Mouse (Mus musculus) thymus, adult 2 months (tissue): ENCODE measurements around the gene Ctbp2. TPM values are rescaled to one million over a fixed set of nuclear protein-coding genes. Genes with fewer than 3 reads are reported as not detected.

Experiments
- DNase-seq: peaks from one replicate; pipeline ENCODE4 v3.0.0; 2021
- H3K27ac ChIP-seq: fragments of 200-500 bp; 2 replicates; pipeline ENCODE4 v1.5.1; 2012; ENCODE audit warnings: low read length, control low read depth; ENCODE audit not compliant: control insufficient read depth, insufficient read depth
- H3K27me3 ChIP-seq: fragments of 200-500 bp; 2 replicates; pipeline ENCODE4 v1.6.1; 2012; ENCODE audit warnings: mild to moderate bottlenecking, low read length, moderate library complexity, mixed read lengths; ENCODE audit not compliant: control insufficient read depth, insufficient read depth
- H3K36me3 ChIP-seq: fragments of 200-500 bp; 2 replicates; pipeline ENCODE4 v1.6.1; 2012; ENCODE audit warnings: mild to moderate bottlenecking, low read length, moderate library complexity; ENCODE audit not compliant: control insufficient read depth, insufficient read depth
- H3K4me1 ChIP-seq: fragments of 200-500 bp; replicated peaks from 2 replicates; pipeline ENCODE4 v1.6.1; 2012; ENCODE audit warnings: low read length; ENCODE audit not compliant: control insufficient read depth, insufficient read depth
- H3K4me3 ChIP-seq: fragments of 200-500 bp; 2 replicates; pipeline ENCODE4 v1.5.1; 2012; ENCODE audit warnings: mild to moderate bottlenecking, low read length, control low read depth, moderate library complexity; ENCODE audit not compliant: control insufficient read depth, insufficient read depth
- CTCF ChIP-seq: fragments of 200-500 bp; IDR thresholded peaks from 2 replicates; pipeline ENCODE4 v1.5.1; 2012; ENCODE audit warnings: mild to moderate bottlenecking, control low read depth, low read length, moderate library complexity, borderline replicate concordance; ENCODE audit not compliant: control insufficient read depth, poor library complexity, insufficient read depth; ENCODE audit errors: extremely low read depth
- POLR2A ChIP-seq: fragments of 200-500 bp; IDR thresholded peaks from 2 replicates; pipeline ENCODE4 v1.6.1; 2012; ENCODE audit warnings: mild to moderate bottlenecking, low read length, control low read depth, moderate library complexity; ENCODE audit not compliant: control insufficient read depth, poor library complexity, insufficient read depth; ENCODE audit errors: extremely low read depth
- WGBS: fragments of 180-500 bp; shearing (Covaris S2); methylation state at CpG from one replicate; pipeline ENCODE4 v1.1.7; 2018; 5-methylcytosine and 5-hydroxymethylcytosine counted together
- polyA plus RNA-seq: library from polyadenylated mRNA; depleted of rRNA; stranded (reverse); fragments of >200 nt; gene quantifications from 2 replicates; pipeline ENCODE4 v1.2.3, GENCODE M21; 2012

Ctbp2 gene
- polyA plus RNA-seq, 1 experiment = 14.0 TPM

GRCm38 (mm10) chr7:133037618-133038017, 86.5 kb downstream of the Ctbp2 start:
- no peaks in the 10 kb centered on the region for H3K27me3 ChIP-seq
- no peak overlapping the region for H3K27ac ChIP-seq
- DNase-seq = no peak
- no peaks in the 10 kb centered on the region for H3K36me3 ChIP-seq
- TF ChIP-seq CTCF (no peak), POLR2A (no peak)
- 80% methylated on average over 4 of the region's 4 CpGs for WGBS
- H3K4me1 ChIP-seq = no peaks in the 10 kb centered on the region
- no peak overlapping the region for H3K4me3 ChIP-seq

DNA sequence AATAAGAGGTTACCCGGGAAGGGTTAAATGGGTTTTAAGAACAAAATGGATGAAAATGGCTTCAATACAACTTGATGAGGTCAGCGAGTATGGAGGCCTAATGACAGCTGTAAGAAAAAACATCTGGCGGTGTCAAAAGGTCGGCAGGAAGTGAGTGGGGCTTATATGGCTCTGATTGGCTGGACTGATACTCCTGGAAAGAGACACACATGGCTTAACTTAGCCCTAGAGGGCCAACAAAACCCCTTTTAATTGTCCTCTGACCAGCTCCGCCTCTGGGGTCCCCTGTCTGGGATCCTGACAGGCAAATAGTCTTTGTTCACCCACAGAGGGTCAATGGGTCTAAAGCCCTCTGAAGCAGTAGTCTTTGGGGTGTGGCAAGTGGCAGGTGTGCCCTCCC, 86.9 kb downstream of the Ctbp2 start:
- H3K4me3 ChIP-seq = no peak overlapping the region
- no peak overlapping the region for H3K27ac ChIP-seq
- DNase-seq = no peak
- no peaks in the 10 kb centered on the region for H3K4me1 ChIP-seq
- TF ChIP-seq CTCF = no peak
- no peak for TF ChIP-seq POLR2A
- WGBS = 86% methylated on average over 5 of the region's 5 CpGs
- H3K27me3 ChIP-seq = no peaks in the 10 kb centered on the region
- no peaks in the 10 kb centered on the region for H3K36me3 ChIP-seq

DNA sequence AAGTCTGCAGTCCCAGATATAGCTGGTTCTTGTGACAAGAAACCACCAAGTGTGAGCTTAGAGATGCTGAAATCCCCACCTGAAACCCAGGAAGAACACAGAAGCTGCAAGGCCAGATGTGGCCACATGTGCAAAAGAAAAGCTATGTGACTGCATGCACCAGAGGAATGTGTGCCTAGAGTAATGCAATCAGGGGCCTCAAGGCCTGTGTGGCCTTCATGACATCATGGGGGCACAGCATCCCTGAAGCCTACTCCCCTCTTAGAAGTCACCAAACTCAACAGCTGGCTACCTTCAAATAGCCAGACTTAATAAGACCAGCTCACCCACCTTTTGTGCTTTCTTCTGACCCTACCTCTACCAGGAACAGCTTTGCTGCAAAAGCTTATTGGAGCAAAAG, 88.3 kb downstream of the Ctbp2 start:
- H3K4me1 ChIP-seq = no peaks in the 10 kb centered on the region
- no peak overlapping the region for H3K27ac ChIP-seq
- H3K4me3 ChIP-seq = no peak overlapping the region
- H3K27me3 ChIP-seq = no peaks in the 10 kb centered on the region
- no peaks in the 10 kb centered on the region for H3K36me3 ChIP-seq
- no peak for DNase-seq
- TF ChIP-seq CTCF (no peak), POLR2A (no peak)

DNA sequence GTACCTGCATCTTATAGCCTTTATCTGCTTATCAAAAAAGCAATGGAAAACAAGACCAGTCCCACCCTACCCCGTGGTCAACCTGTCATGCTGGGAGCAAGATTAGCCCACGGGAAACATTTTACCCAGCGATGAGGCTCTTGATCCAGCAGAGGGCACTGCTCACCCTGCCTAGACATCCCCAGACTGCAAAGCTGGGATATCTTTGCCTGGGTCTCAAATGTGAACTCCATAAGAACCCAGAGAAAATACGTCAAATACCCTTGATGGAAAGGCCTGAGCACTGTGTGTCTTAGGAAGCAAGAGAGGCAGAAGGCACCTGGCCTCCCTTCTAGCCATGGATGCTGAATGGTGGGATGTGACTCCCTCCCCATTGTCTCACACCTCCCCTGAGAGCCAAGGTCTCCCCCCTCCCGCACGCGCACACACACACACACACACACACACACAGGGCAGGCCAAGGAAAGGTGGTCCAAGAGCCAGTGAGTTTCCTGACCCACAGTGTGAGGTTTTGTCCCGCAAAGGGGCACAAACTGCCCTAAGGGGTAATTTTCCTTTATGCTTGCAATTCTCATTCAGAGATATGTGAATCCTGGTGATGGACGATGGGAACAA, 91.5 kb downstream of the Ctbp2 start:
- peak; percentile 17 for DNase-seq
- no peak overlapping the region for H3K4me3 ChIP-seq
- no peaks in the 10 kb centered on the region for H3K4me1 ChIP-seq
- H3K27me3 ChIP-seq = no peaks in the 10 kb centered on the region
- WGBS = 62% methylated on average over 9 of the region's 9 CpGs
- TF ChIP-seq CTCF (peak; percentile 35; the same call in 1 of the 2 replicates), POLR2A (no peak)
- H3K27ac ChIP-seq = no peak overlapping the region
- H3K36me3 ChIP-seq = no peaks in the 10 kb centered on the region

DNA sequence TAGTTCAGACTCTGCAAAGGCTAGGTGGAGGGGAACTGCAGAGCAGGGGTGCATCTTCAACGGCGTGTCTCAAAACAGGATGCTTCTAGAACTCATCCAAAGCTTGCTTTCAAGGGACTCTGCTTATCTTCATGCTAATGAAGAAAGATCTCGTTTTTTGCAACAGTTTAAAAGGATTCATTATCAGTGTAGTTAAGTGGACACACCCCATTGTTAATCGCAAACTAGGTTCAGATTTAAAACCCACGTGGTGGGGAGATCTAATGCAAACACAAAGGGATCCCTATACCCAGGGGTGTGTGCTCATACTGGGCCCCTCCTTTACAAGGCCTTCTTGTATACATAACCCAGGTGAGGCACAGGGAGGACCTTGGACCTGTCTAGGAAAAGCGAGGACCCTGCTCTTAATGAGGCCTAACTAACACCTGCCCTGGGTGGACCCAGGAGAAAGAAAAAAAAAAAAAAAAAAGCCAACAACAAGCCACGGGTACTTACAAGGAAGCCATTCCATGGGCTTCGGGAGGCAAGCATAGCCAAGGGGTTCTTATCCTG, 94.6 kb downstream of the Ctbp2 start:
- Histone ChIP-seq H3K4me1 (no peaks in the 10 kb centered on the region), H3K36me3 (no peaks in the 10 kb centered on the region), H3K4me3 (no peak overlapping the region), H3K27ac (no peak overlapping the region), H3K27me3 (no peaks in the 10 kb centered on the region)
- DNase-seq = no peak
- TF ChIP-seq POLR2A = no peak
- TF ChIP-seq CTCF = no peak
- WGBS = 86% methylated on average over 8 of the region's 8 CpGs

DNA sequence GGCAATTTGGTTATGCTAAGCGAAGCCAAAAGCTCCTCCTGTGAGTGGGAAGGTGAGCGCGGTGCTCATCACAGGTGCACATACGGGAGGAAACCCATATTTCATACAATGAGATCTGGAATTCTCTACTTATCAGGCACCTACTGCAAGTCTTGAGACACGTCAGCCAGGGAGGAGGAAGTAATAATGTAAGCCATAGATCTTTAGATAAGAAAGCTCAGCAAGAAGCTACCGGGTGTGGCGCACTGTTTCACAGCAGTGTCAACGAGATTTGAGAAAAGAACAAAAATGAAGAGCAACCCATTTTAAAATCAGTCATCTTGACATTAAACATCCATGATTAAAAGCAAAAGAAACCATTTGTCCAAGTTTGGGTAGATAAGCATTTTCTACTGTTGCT, 95.2 kb downstream of the Ctbp2 start:
- no peak overlapping the region for H3K27ac ChIP-seq
- no peaks in the 10 kb centered on the region for H3K27me3 ChIP-seq
- no peak overlapping the region for H3K4me3 ChIP-seq
- no peak for TF ChIP-seq POLR2A
- no peak for TF ChIP-seq CTCF
- H3K4me1 ChIP-seq = no peaks in the 10 kb centered on the region
- DNase-seq = no peak
- H3K36me3 ChIP-seq = no peaks in the 10 kb centered on the region
- 56% methylated on average over 8 of the region's 8 CpGs for WGBS

- H3K4me3 ChIP-seq = no peak overlapping the region
- no peaks in the 10 kb centered on the region for H3K36me3 ChIP-seq
- no peak for DNase-seq
- no peak for TF ChIP-seq POLR2A
- H3K4me1 ChIP-seq = no peaks in the 10 kb centered on the region
- WGBS = 98% methylated on average over 4 of the region's 4 CpGs
- no peak overlapping the region for H3K27ac ChIP-seq
- no peaks in the 10 kb centered on the region for H3K27me3 ChIP-seq
Observed at GRCm38 (mm10) chr7:133027930-133028329, 96.2 kb downstream of the Ctbp2 start.
